Mouse (Mus musculus): ENCODE results near the gene Cenpt.

GRCm38 (mm10) chr8:105808480-105808879 lies 44.6 kb downstream of the Cenpt start:
- TF ChIP-seq CTCF (IDR thresholded peaks at IDR 0.05; ENCODE audit: insufficient read depth, low read depth, low read length) (no peak), POLR2A (IDR thresholded peaks at IDR 0.05; ENCODE audit: insufficient read depth, low read depth, low read length) (no peak)
